Mouse (Mus musculus): ENCODE measurements around the gene Acss1. TPM values are rescaled to one million over a fixed set of nuclear protein-coding genes. Genes with fewer than 3 reads are reported as not detected.

The Acss1 gene
- polyA plus RNA-seq (2012; rRNA removed) (5.5 and 7.4 TPM in 2 replicates), polyA plus RNA-seq (2014; fragmentation: Nextera tagmentation; extraction: Ambion mirVana) (4.0 and 5.6 TPM in 2 replicates)

- peak; percentile 78 for ATAC-seq (ENCODE audit: low FRiP score, low read depth)
- H3K4me2 ChIP-seq (replicated peaks; ENCODE audit: low read depth, low read length, severe bottlenecking), result peak within 1 kb of the TSS; percentile 94
- no peaks in the 10 kb centered on the region for H3K9me3 ChIP-seq (ENCODE audit: control insufficient read depth, low read length)
- H3K27me3 ChIP-seq (ENCODE audit: control insufficient read depth, insufficient read depth, low read length), result peaks cover 4% of the 10 kb centered on the region; the same call in 1 of the 2 replicates
- WGBS, result 3% methylated on average over 37 of the region's 61 CpGs
- DNase-seq (ENCODE audit: low spot score), result peak; percentile 36
- peak within 1 kb of the TSS; percentile 63 for H3K9ac ChIP-seq (ENCODE audit: low read depth, low read length, severe bottlenecking)
- no peak for TF ChIP-seq POLR2A (IDR thresholded peaks at IDR 0.05; ENCODE audit: borderline replicate concordance, extremely low read depth, insufficient read depth, insufficient read length)
- H3K36me3 ChIP-seq (ENCODE audit: control insufficient read depth, insufficient read depth, low read length), result no peaks in the 10 kb centered on the region
- H3K4me3 ChIP-seq (replicated peaks; ENCODE audit: low read length), result peak within 1 kb of the TSS; percentile 64
- no peak within 1 kb of the TSS for H3K27ac ChIP-seq (replicated peaks; ENCODE audit: low read depth, low read length)
- no peaks in the 10 kb centered on the region for H3K4me1 ChIP-seq (ENCODE audit: control insufficient read depth, insufficient read depth, low read length)
Observed at GRCm38 (mm10) chr2:150667820-150668766, at the start of gene Acss1. Gene Acss1, minus strand, starts transcription at chr2:150668500.

- H3K27ac ChIP-seq (replicated peaks; ENCODE audit: low read depth, low read length), result no peak overlapping the region
- no peaks in the 10 kb centered on the region for H3K36me3 ChIP-seq (ENCODE audit: control insufficient read depth, insufficient read depth, low read length)
- H3K4me2 ChIP-seq (replicated peaks; ENCODE audit: low read depth, low read length, severe bottlenecking), result no peak overlapping the region
- 54% methylated on average over 4 of the region's 4 CpGs for WGBS
- H3K9ac ChIP-seq (ENCODE audit: low read depth, low read length, severe bottlenecking), result no peak overlapping the region
- no peaks in the 10 kb centered on the region for H3K27me3 ChIP-seq (ENCODE audit: control insufficient read depth, insufficient read depth, low read length)
- no peak overlapping the region for H3K4me3 ChIP-seq (replicated peaks; ENCODE audit: low read length)
- H3K9me3 ChIP-seq (ENCODE audit: control insufficient read depth, low read length), result no peaks in the 10 kb centered on the region
- no peak for TF ChIP-seq POLR2A (IDR thresholded peaks at IDR 0.05; ENCODE audit: borderline replicate concordance, extremely low read depth, insufficient read depth, insufficient read length)
- H3K4me1 ChIP-seq (ENCODE audit: control insufficient read depth, insufficient read depth, low read length), result no peaks in the 10 kb centered on the region
- ATAC-seq (ENCODE audit: low FRiP score, low read depth) (no peak), DNase-seq (ENCODE audit: low spot score) (no peak)
Observed at GRCm38 (mm10) chr2:150712167-150712674, 43.9 kb upstream of the Acss1 start.

GRCm38 (mm10) chr2:150691481-150692170 lies 23.3 kb upstream of the Acss1 start:
- H3K4me1 ChIP-seq (ENCODE audit: control insufficient read depth, insufficient read depth, low read length), result peaks cover 6% of the 10 kb centered on the region; the same call in 1 of the 2 replicates
- TF ChIP-seq POLR2A (IDR thresholded peaks at IDR 0.05; ENCODE audit: borderline replicate concordance, extremely low read depth, insufficient read depth, insufficient read length), result no peak
- no peak overlapping the region for H3K9ac ChIP-seq (ENCODE audit: low read depth, low read length, severe bottlenecking)
- no peak for DNase-seq (ENCODE audit: low spot score)
- no peak overlapping the region for H3K4me2 ChIP-seq (replicated peaks; ENCODE audit: low read depth, low read length, severe bottlenecking)
- H3K27ac ChIP-seq (replicated peaks; ENCODE audit: low read depth, low read length), result no peak overlapping the region
- peaks cover 54% of the 10 kb centered on the region for H3K27me3 ChIP-seq (ENCODE audit: control insufficient read depth, insufficient read depth, low read length)
- ATAC-seq (ENCODE audit: low FRiP score, low read depth), result no peak
- 66% methylated on average over 6 of the region's 6 CpGs for WGBS
- H3K9me3 ChIP-seq (ENCODE audit: control insufficient read depth, low read length), result no peaks in the 10 kb centered on the region
- no peak overlapping the region for H3K4me3 ChIP-seq (replicated peaks; ENCODE audit: low read length)
- H3K36me3 ChIP-seq (ENCODE audit: control insufficient read depth, insufficient read depth, low read length), result no peaks in the 10 kb centered on the region

GRCm38 (mm10) chr2:150690216-150690615 lies 21.9 kb upstream of the Acss1 start:
- H3K36me3 ChIP-seq (ENCODE audit: control insufficient read depth, insufficient read depth, low read length), result no peaks in the 10 kb centered on the region
- no peaks in the 10 kb centered on the region for H3K9me3 ChIP-seq (ENCODE audit: control insufficient read depth, low read length)
- H3K27me3 ChIP-seq (ENCODE audit: control insufficient read depth, insufficient read depth, low read length), result peaks cover 57% of the 10 kb centered on the region
- no peak overlapping the region for H3K9ac ChIP-seq (ENCODE audit: low read depth, low read length, severe bottlenecking)
- ATAC-seq (ENCODE audit: low FRiP score, low read depth) (no peak), DNase-seq (ENCODE audit: low spot score) (no peak)
- no peak overlapping the region for H3K4me2 ChIP-seq (replicated peaks; ENCODE audit: low read depth, low read length, severe bottlenecking)
- WGBS, result 6% methylated on average over 11 of the region's 11 CpGs
- no peak overlapping the region for H3K27ac ChIP-seq (replicated peaks; ENCODE audit: low read depth, low read length)
- no peak overlapping the region for H3K4me3 ChIP-seq (replicated peaks; ENCODE audit: low read length)
- TF ChIP-seq POLR2A (IDR thresholded peaks at IDR 0.05; ENCODE audit: borderline replicate concordance, extremely low read depth, insufficient read depth, insufficient read length), result no peak
- H3K4me1 ChIP-seq (ENCODE audit: control insufficient read depth, insufficient read depth, low read length), result peaks cover 6% of the 10 kb centered on the region; the same call in 1 of the 2 replicates
